Mouse (Mus musculus) small intestine, adult 2 months (tissue): ENCODE measurements around the gene Mtg1.

ENCODE experiments used
- CTCF ChIP-seq: fragments of 200-500 bp; IDR thresholded peaks from 2 replicates; pipeline ENCODE4 v1.5.1; 2012; ENCODE audit warnings: low read depth, mild to moderate bottlenecking, control low read depth, inconsistent platforms, low read length, moderate library complexity, mixed read lengths; ENCODE audit not compliant: insufficient replicate concordance, insufficient read length; ENCODE audit errors: extremely low read depth
- POLR2A ChIP-seq: fragments of 200-500 bp; IDR thresholded peaks from 2 replicates; pipeline ENCODE4 v1.6.1; 2012; ENCODE audit warnings: low read depth, mild to moderate bottlenecking, control low read depth, inconsistent platforms, low read length, moderate library complexity

- TF ChIP-seq CTCF: no peak
- TF ChIP-seq POLR2A: no peak
Measured at GRCm38 (mm10) chr7:140095556-140095955, 41.8 kb upstream of the Mtg1 start.
